Mouse (Mus musculus) CH12.LX (cell line): ENCODE data around the gene Tlcd1.

Source experiments
- CHD1 ChIP-seq: IDR thresholded peaks from 2 replicates; pipeline ENCODE4 v1.6.1; 2012; ENCODE audit warnings: low read depth, low read length, improper control_type of control experiment, inconsistent platforms
- CTCF ChIP-seq, 2 experiments: IDR thresholded peaks in 1 of 2; conservative IDR thresholded peaks in 1 of 2; 2 replicates each; pipeline ENCODE4 v1.5.1; 2011 to 2012; ENCODE audit warnings: low read depth in 2 of 2, low read length in 2 of 2, improper control_type of control experiment in 1 of 2, inconsistent platforms in 1 of 2, mild to moderate bottlenecking in 1 of 2, moderate library complexity in 1 of 2
- HCFC1 ChIP-seq: IDR thresholded peaks from 2 replicates; pipeline ENCODE4 v1.6.1; 2012; ENCODE audit warnings: low read depth, mild to moderate bottlenecking, inconsistent platforms, low read length, improper control_type of control experiment
- JUND ChIP-seq: conservative IDR thresholded peaks from 2 replicates; pipeline ENCODE4 v1.6.1; 2011; ENCODE audit warnings: low read depth, low read length, improper control_type of control experiment
- MAFK ChIP-seq: IDR thresholded peaks from 2 replicates; pipeline ENCODE4 v1.6.1; 2011; ENCODE audit warnings: low read length, improper control_type of control experiment; ENCODE audit not compliant: insufficient replicate concordance
- MAX ChIP-seq: IDR thresholded peaks from 2 replicates; pipeline ENCODE4 v1.6.1; 2011; ENCODE audit warnings: low read length, improper control_type of control experiment
- NELFE ChIP-seq: IDR thresholded peaks from 2 replicates; pipeline ENCODE4 v1.6.1; 2011; ENCODE audit warnings: low read depth, low read length, improper control_type of control experiment
- PAX5 ChIP-seq: IDR thresholded peaks from 2 replicates; pipeline ENCODE4 v1.6.1; 2012; ENCODE audit warnings: low read length, inconsistent platforms, mixed read lengths
- POLR2A ChIP-seq: IDR thresholded peaks from 2 replicates; pipeline ENCODE4 v1.6.1; 2011; ENCODE audit warnings: low read depth, mild to moderate bottlenecking, improper control_type of control experiment, low read length
- RCOR1 ChIP-seq: conservative IDR thresholded peaks from 2 replicates; pipeline ENCODE4 v1.6.1; 2012; ENCODE audit warnings: low read depth, mild to moderate bottlenecking, inconsistent platforms, low read length, improper control_type of control experiment
- TCF12 ChIP-seq: IDR thresholded peaks from 2 replicates; pipeline ENCODE4 v1.6.1; 2014; ENCODE audit warnings: low read depth, mild to moderate bottlenecking, inconsistent platforms, low read length, improper control_type of control experiment
- ZNF384 ChIP-seq: IDR thresholded peaks from 2 replicates; pipeline ENCODE4 v1.6.1; 2012; ENCODE audit warnings: low read depth, low read length, improper control_type of control experiment, inconsistent platforms

- TF ChIP-seq POLR2A (peak; percentile 99), NELFE (peak; percentile 99), MAX (peak; percentile 89), TCF12 (peak; percentile 97), RCOR1 (peak; percentile 73; the same call in 1 of the 2 replicates), HCFC1 (peak; percentile 95), CHD1 (no peak; the same call in none of the 2 replicates), PAX5 (no peak), ZNF384 (0 out of 2 replicates have a peak, but pooled peaks have one; percentile 38), MAFK (no peak), CTCF (conservative IDR thresholded peaks at IDR 0.05 in 1 of 2, IDR thresholded peaks at IDR 0.05 in 1 of 2; ENCODE audit: low read depth in 2 of 2, low read length in 2 of 2) (peak in 1 of 2 experiments; percentile 51; a peak in 2 of 4 replicates), JUND (no peak)
Measured at GRCm38 (mm10) chr11:78182961-78183844, 6.7 kb downstream of the Tlcd1 start, which contains the start of gene Rpl23a.
